Mouse (Mus musculus) frontal cortex, postnatal 10 days (tissue): ENCODE measurements at regions not wholly inside any gene's neighbourhood (a gene's known extent, or its start where the extent isn't known, plus 50 kb on each side); places are given as distances from the start of the nearest gene placed in this dataset.

ENCODE experiments used
- DNase-seq, 2 experiments: peaks; one replicate each; pipeline ENCODE4 v3.0.0; 2022; ENCODE audit warnings: low spot score in 2 of 2, mixed read lengths in 1 of 2

- no peak for DNase-seq
Observed at GRCm38 (mm10) chr5:54178966-54179547, 180.8 kb downstream of the Stim2 start.

GRCm38 (mm10) chr5:54180192-54180611, 181.9 kb downstream of the Stim2 start:
- DNase-seq: no peak

- DNase-seq: no peak
Observed at GRCm38 (mm10) chr5:54180640-54181326, 182.5 kb downstream of the Stim2 start.

- DNase-seq: no peak
Observed at GRCm38 (mm10) chr5:54181327-54181863, 183.1 kb downstream of the Stim2 start.

GRCm38 (mm10) chr5:54182754-54183153, 184.5 kb downstream of the Stim2 start:
- DNase-seq: no peak

GRCm38 (mm10) chr5:54185662-54186061, 187.4 kb downstream of the Stim2 start:
- DNase-seq: no peak

GRCm38 (mm10) chr5:54186076-54186676, 187.9 kb downstream of the Stim2 start:
- DNase-seq: no peak

- DNase-seq: no peak
Observed at GRCm38 (mm10) chr5:54191688-54192087, 193.4 kb downstream of the Stim2 start.

GRCm38 (mm10) chr5:54194846-54195245, 196.5 kb downstream of the Stim2 start:
- no peak for DNase-seq

GRCm38 (mm10) chr5:54200032-54200431, 201.7 kb downstream of the Stim2 start:
- no peak for DNase-seq

- no peak for DNase-seq
Observed at GRCm38 (mm10) chr5:54200587-54200986, 202.3 kb downstream of the Stim2 start.

- no peak for DNase-seq
Observed at GRCm38 (mm10) chr5:54211457-54211856, 213.2 kb downstream of the Stim2 start.

GRCm38 (mm10) chr5:54212038-54212589, 213.8 kb downstream of the Stim2 start:
- DNase-seq: no peak

- DNase-seq: no peak
Observed at GRCm38 (mm10) chr5:54225031-54225430, 226.7 kb downstream of the Stim2 start.

- DNase-seq: no peak
Observed at GRCm38 (mm10) chr5:54234580-54234979, 236.3 kb downstream of the Stim2 start.

GRCm38 (mm10) chr5:54235226-54235625, 236.9 kb downstream of the Stim2 start:
- peak; percentile 27 to 38 for DNase-seq

- no peak for DNase-seq
Observed at GRCm38 (mm10) chr5:54237226-54237625, 238.9 kb downstream of the Stim2 start.

- DNase-seq: no peak
Observed at GRCm38 (mm10) chr5:54238646-54239167, 240.4 kb downstream of the Stim2 start.

GRCm38 (mm10) chr5:54239586-54239985, 241.3 kb downstream of the Stim2 start:
- no peak for DNase-seq

- no peak for DNase-seq
Observed at GRCm38 (mm10) chr5:54241169-54241917, 243.0 kb downstream of the Stim2 start.

- no peak for DNase-seq
Observed at GRCm38 (mm10) chr5:54242126-54242525, 243.8 kb downstream of the Stim2 start.

GRCm38 (mm10) chr5:54252038-54252437, 253.7 kb downstream of the Stim2 start:
- DNase-seq: no peak
